ENCODE assay signal across 8 mouse cellular contexts in the genomic region with DNA sequence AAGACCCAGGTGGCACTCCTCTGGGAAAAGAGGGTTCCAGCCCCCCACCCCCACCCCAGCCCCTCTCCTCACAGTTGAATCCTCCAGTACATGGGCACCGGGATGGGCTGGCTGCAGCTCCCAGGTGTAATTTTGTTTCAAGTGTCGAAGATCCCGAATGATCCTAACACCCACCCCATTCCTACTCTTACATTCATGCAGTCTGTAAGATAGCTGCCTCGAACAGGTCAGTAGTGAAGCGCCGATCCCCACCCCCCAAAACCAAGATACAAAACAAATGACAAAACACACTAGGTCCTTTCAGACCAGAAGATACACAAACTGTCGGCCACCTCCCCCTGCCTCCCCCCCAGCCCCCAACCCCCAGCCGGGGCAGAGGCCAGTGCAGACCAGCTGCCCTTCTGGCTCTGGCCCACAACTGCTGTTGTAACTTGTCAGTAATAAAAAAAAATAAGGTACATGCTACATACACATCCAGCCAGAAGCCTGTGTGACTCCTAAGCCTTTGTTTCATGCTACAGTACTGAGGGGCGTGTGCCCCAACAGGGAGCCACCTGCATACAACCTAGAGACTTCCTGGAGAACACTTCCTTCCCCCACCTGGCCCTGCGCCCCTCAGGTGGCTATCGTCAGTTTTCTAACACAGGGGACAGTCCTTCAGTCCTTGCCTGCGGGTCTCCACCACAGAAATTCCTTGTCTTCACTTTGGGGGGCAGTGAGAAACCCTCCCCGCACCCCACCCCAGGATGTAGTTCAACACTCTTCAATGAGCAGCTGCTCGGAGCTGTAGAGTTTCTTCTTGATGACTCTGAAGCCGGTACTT. TPM values are rescaled to one million over a fixed set of nuclear protein-coding genes. Genes with fewer than 3 reads are reported as not detected.
A peak's percentile ranks its signal among the peaks of the same experiment; 100 is the strongest.
DNase-seq lines count a peak whose midpoint lies in the region; ATAC-seq and TF ChIP-seq lines count a peak whose summit lies in the region.

No protein-coding gene starts in this region.

- H3K4me2 ChIP-seq in limb, embryonic 14.5 days (replicated peaks; ENCODE audit: low read depth, low read length, severe bottlenecking) = peak overlapping the region; percentile 97
- peak overlapping the region; percentile 91 for H3K4me2 ChIP-seq in stomach, embryonic 14.5 days (replicated peaks; ENCODE audit: low read depth, low read length)

- H3K4me3 ChIP-seq in cerebellum, adult 2 months (replicated peaks; ENCODE audit: insufficient read depth, low read depth, low read length) = peak overlapping the region; percentile 89
- peak overlapping the region; percentile 93 for H3K4me3 ChIP-seq in megakaryocyte, embryonic 14.5 days (replicated peaks)
- H3K4me3 ChIP-seq in limb, embryonic 14.5 days (replicated peaks; ENCODE audit: low read length) = peak overlapping the region; percentile 69
- H3K4me3 ChIP-seq in stomach, embryonic 14.5 days (ENCODE audit: low read depth, low read length) = peak overlapping the region; percentile 97

- peak overlapping the region; percentile 85 for H3K9ac ChIP-seq in limb, embryonic 14.5 days (ENCODE audit: low read depth, low read length, severe bottlenecking)
- H3K9ac ChIP-seq in stomach, embryonic 14.5 days (replicated peaks; ENCODE audit: low read depth, low read length) = peak overlapping the region; percentile 90

- 3% methylated on average over 15 of the region's 15 CpGs for WGBS in cerebellum, adult 2 months
- WGBS in limb, embryonic 14.5 days = 32% methylated on average over 15 of the region's 15 CpGs
- WGBS in stomach, embryonic 14.5 days = 31% methylated on average over 15 of the region's 15 CpGs

- H3K36me3 ChIP-seq in megakaryocyte, embryonic 14.5 days (replicated peaks; ENCODE audit: low read length) = peaks cover 27% of the 10 kb centered on the region
- H3K36me3 ChIP-seq in limb, embryonic 14.5 days (ENCODE audit: control insufficient read depth, insufficient read depth, low read length) = peaks cover 17% of the 10 kb centered on the region; the same call in 1 of the 2 replicates
- no peaks in the 10 kb centered on the region for H3K36me3 ChIP-seq in stomach, embryonic 14.5 days (ENCODE audit: control insufficient read depth, insufficient read depth, low read length)

- H3K9me3 ChIP-seq in megakaryocyte, embryonic 14.5 days = no peaks in the 10 kb centered on the region
- no peaks in the 10 kb centered on the region for H3K9me3 ChIP-seq in limb, embryonic 14.5 days (ENCODE audit: control insufficient read depth, low read length)
- H3K9me3 ChIP-seq in stomach, embryonic 14.5 days (ENCODE audit: control insufficient read depth, low read depth, low read length) = no peaks in the 10 kb centered on the region

- no peak for ATAC-seq in megakaryocyte, adult 5-6 weeks (ENCODE audit: poor library complexity, severe bottlenecking)
- no peak for ATAC-seq in limb, embryonic 14.5 days (ENCODE audit: low FRiP score, low read depth)
- no peak for ATAC-seq in stomach, embryonic 14.5 days (ENCODE audit: insufficient number of reproducible peaks, insufficient read depth, low FRiP score, low read depth)

- H3K27ac ChIP-seq in cerebellum, adult 2 months (ENCODE audit: insufficient read depth, low read length) = peak overlapping the region; percentile 96
- H3K27ac ChIP-seq in limb, embryonic 14.5 days (replicated peaks; ENCODE audit: low read depth, low read length) = peak overlapping the region; percentile 88
- H3K27ac ChIP-seq in stomach, embryonic 14.5 days (ENCODE audit: low read length) = peak overlapping the region; percentile 93

- TF ChIP-seq POLR2A in cerebellum, adult 2 months (IDR thresholded peaks at IDR 0.05; ENCODE audit: borderline replicate concordance, insufficient read depth, low read length) = no peak
- no peak for TF ChIP-seq POLR2A in limb, embryonic 14.5 days (IDR thresholded peaks at IDR 0.05; ENCODE audit: borderline replicate concordance, extremely low read depth, insufficient read depth, insufficient read length)

- TF ChIP-seq CTCF in cerebellum, adult 2 months (IDR thresholded peaks at IDR 0.05; ENCODE audit: borderline replicate concordance, insufficient read depth, low read depth, low read length) = no peak

- no peak for DNase-seq in cerebellum, adult 2 months
- DNase-seq in cerebellum, adult 11 months = no peak
- DNase-seq in limb, embryonic 14.5 days (ENCODE audit: low spot score) = no peak
- DNase-seq in layer of hippocampus, adult 9-11 months = no peak
- DNase-seq in right cerebral cortex, postnatal 10 days (ENCODE audit: low spot score in 2 of 2) = no peak

- H3K4me1 ChIP-seq in cerebellum, adult 2 months (ENCODE audit: control insufficient read depth, insufficient read depth, low read length) = peaks cover 9% of the 10 kb centered on the region
- peaks cover 79% of the 10 kb centered on the region for H3K4me1 ChIP-seq in megakaryocyte, embryonic 14.5 days
- peaks cover 27% of the 10 kb centered on the region for H3K4me1 ChIP-seq in limb, embryonic 14.5 days (ENCODE audit: control insufficient read depth, insufficient read depth, low read length)
- H3K4me1 ChIP-seq in stomach, embryonic 14.5 days (ENCODE audit: control insufficient read depth, insufficient read depth, low read length) = peaks cover 21% of the 10 kb centered on the region

- no peaks in the 10 kb centered on the region for H3K27me3 ChIP-seq in cerebellum, adult 2 months (ENCODE audit: control insufficient read depth, insufficient read depth, low read length)
- no peaks in the 10 kb centered on the region for H3K27me3 ChIP-seq in megakaryocyte, embryonic 14.5 days (replicated peaks)
- H3K27me3 ChIP-seq in limb, embryonic 14.5 days (ENCODE audit: control insufficient read depth, insufficient read depth, low read length) = no peaks in the 10 kb centered on the region
- no peaks in the 10 kb centered on the region for H3K27me3 ChIP-seq in stomach, embryonic 14.5 days (ENCODE audit: control insufficient read depth, insufficient read depth, low read length)

RNA-seq across cellular contexts. Expression of a gene that starts 1.6 kb away (rescaled TPM):
- 48.3 and 53.9 TPM in 2 replicates for polyA plus RNA-seq in cerebellum, adult 2 months (2012; rRNA removed)
- 33.2 and 44.6 TPM in 2 replicates for polyA plus RNA-seq in megakaryocyte, embryonic 14.5 days (2012; ENCODE audit: insufficient read depth, low replicate concordance)
- total RNA-seq in megakaryocyte, adult 5-6 weeks (2015) = 2.2 and 2.4 TPM in 2 replicates
- total RNA-seq in megakaryocyte, adult 5-6 weeks (2017) = 0.94 and 1.2 TPM in 2 replicates
- 117 and 138 TPM in 2 replicates for polyA plus RNA-seq in limb, embryonic 14.5 days (2012; rRNA removed)
- 8.5 and 8.6 TPM in 2 replicates for polyA plus RNA-seq in limb, embryonic 14.5 days (2014; fragmentation: Nextera tagmentation; extraction: Ambion mirVana)
- 2.5 and 3.0 TPM in 2 replicates for polyA plus RNA-seq in stomach, embryonic 14.5 days (2014; fragmentation: Nextera tagmentation; extraction: Ambion mirVana)

RNA-seq across cellular contexts. Expression of a gene that starts 52.6 kb away (rescaled TPM):
- polyA plus RNA-seq in cerebellum, adult 2 months (2012; rRNA removed) = 25.4 and 28.8 TPM in 2 replicates
- 126 and 233 TPM in 2 replicates for polyA plus RNA-seq in megakaryocyte, embryonic 14.5 days (2012; ENCODE audit: insufficient read depth, low replicate concordance)
- total RNA-seq in megakaryocyte, adult 5-6 weeks (2015) = 25.7 and 29.9 TPM in 2 replicates
- 24.3 and 27.0 TPM in 2 replicates for total RNA-seq in megakaryocyte, adult 5-6 weeks (2017)
- 29.4 and 32.9 TPM in 2 replicates for polyA plus RNA-seq in limb, embryonic 14.5 days (2012; rRNA removed)
- 41.2 and 45.4 TPM in 2 replicates for polyA plus RNA-seq in limb, embryonic 14.5 days (2014; fragmentation: Nextera tagmentation; extraction: Ambion mirVana)
- 44.0 and 46.6 TPM in 2 replicates for polyA plus RNA-seq in stomach, embryonic 14.5 days (2014; fragmentation: Nextera tagmentation; extraction: Ambion mirVana)

RNA-seq across cellular contexts. Expression of a gene that starts 52.9 kb away (rescaled TPM):
- polyA plus RNA-seq in cerebellum, adult 2 months (2012; rRNA removed) = 93.2 and 95.5 TPM in 2 replicates
- polyA plus RNA-seq in megakaryocyte, embryonic 14.5 days (2012; ENCODE audit: insufficient read depth, low replicate concordance) = 73.7 and 169 TPM in 2 replicates
- total RNA-seq in megakaryocyte, adult 5-6 weeks (2015) = 45.9 and 57.2 TPM in 2 replicates
- total RNA-seq in megakaryocyte, adult 5-6 weeks (2017) = 35.2 and 39.4 TPM in 2 replicates
- 105 and 109 TPM in 2 replicates for polyA plus RNA-seq in limb, embryonic 14.5 days (2012; rRNA removed)
- polyA plus RNA-seq in limb, embryonic 14.5 days (2014; fragmentation: Nextera tagmentation; extraction: Ambion mirVana) = 110 and 114 TPM in 2 replicates
- 116 and 118 TPM in 2 replicates for polyA plus RNA-seq in stomach, embryonic 14.5 days (2014; fragmentation: Nextera tagmentation; extraction: Ambion mirVana)
